Mouse (Mus musculus) neural tube, embryonic 13.5 days (tissue): Measurements from ENCODE around the gene Prickle2. TPM values are rescaled to one million over a fixed set of nuclear protein-coding genes. Genes with fewer than 3 reads are reported as not detected.

Experiments
- ATAC-seq: fragments of 200-750 bp; cut with Nextera tagmentation; 2 replicates; pipeline ENCODE4 v1.8.0; 2017; ENCODE audit warnings: low read depth, mild to moderate bottlenecking, moderate TSS enrichment, moderate library complexity
- H3K27ac ChIP-seq: fragments of 300-500 bp; sonication (generic); replicated peaks from 2 replicates; pipeline ENCODE4 v1.5.1; 2015; ENCODE audit warnings: moderate library complexity, mild to moderate bottlenecking, inconsistent platforms
- H3K27me3 ChIP-seq: fragments of 300-500 bp; sonication (generic); 2 replicates; pipeline ENCODE4 v1.6.1; 2015; ENCODE audit warnings: mild to moderate bottlenecking, inconsistent platforms
- H3K36me3 ChIP-seq: fragments of 300-500 bp; sonication (generic); 2 replicates; pipeline ENCODE4 v1.6.1; 2015; ENCODE audit warnings: mild to moderate bottlenecking, inconsistent platforms
- H3K4me1 ChIP-seq: fragments of 300-500 bp; sonication (generic); replicated peaks from 2 replicates; pipeline ENCODE4 v1.6.1; 2015; ENCODE audit warnings: inconsistent platforms
- H3K4me2 ChIP-seq: fragments of 300-500 bp; sonication (generic); 2 replicates; pipeline ENCODE4 v1.6.1; 2015; ENCODE audit warnings: inconsistent platforms, mild to moderate bottlenecking, moderate library complexity
- H3K4me3 ChIP-seq: fragments of 300-500 bp; sonication (generic); 2 replicates; pipeline ENCODE4 v1.5.1; 2015; ENCODE audit warnings: mild to moderate bottlenecking, inconsistent platforms
- H3K9ac ChIP-seq: fragments of 300-500 bp; sonication (generic); 2 replicates; pipeline ENCODE4 v1.6.1; 2015; ENCODE audit warnings: moderate library complexity, mild to moderate bottlenecking, inconsistent platforms
- H3K9me3 ChIP-seq: fragments of 300-500 bp; sonication (generic); 2 replicates; pipeline ENCODE4 v1.6.1; 2016; ENCODE audit warnings: inconsistent platforms
- whole genome bisulfite sequencing: fragments of 180-500 bp; shearing (Covaris S2); methylation state at CpG from one replicate; pipeline ENCODE4 v1.1.7; 2015; 5-methylcytosine and 5-hydroxymethylcytosine counted together
- polyA plus RNA-seq: library from polyadenylated mRNA; unstranded; fragments of >200 nt; fragmentation: Nextera tagmentation; extraction: Ambion mirVana; gene quantifications from 2 replicates; pipeline ENCODE4 v1.2.1, GENCODE M21; 2015

Prickle2 gene
- polyA plus RNA-seq, 1 experiment from 2014 or later, result 12.3 TPM

DNA sequence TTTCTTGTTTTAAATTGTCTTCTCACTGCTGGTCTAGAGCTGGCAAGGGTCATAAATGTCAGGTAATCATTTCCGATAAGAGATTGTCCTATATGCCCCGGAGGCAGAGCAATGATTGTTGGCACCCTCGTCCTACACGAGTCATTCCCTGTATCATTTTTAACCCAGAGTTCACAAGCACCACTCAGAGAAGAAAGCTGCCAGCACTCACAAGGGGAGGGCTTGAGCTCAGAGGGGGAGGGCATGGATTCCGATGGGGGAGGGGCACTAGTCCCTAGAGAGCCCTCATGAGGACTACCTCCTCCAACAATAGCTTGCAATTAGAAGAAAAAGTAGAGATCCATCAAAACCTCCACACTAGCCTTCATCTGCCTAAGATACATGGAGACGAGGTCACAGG lies 81.6 kb downstream of the Prickle2 start:
- H3K9me3 ChIP-seq, result no peaks in the 10 kb centered on the region
- no peak overlapping the region for H3K27ac ChIP-seq
- no peak overlapping the region for H3K4me3 ChIP-seq
- no peak overlapping the region for H3K4me2 ChIP-seq
- H3K4me1 ChIP-seq, result peaks cover 22% of the 10 kb centered on the region
- H3K36me3 ChIP-seq, result peaks cover 1% of the 10 kb centered on the region; the same call in 1 of the 2 replicates
- 58% methylated on average over 6 of the region's 6 CpGs for WGBS
- no peak for ATAC-seq
- no peaks in the 10 kb centered on the region for H3K27me3 ChIP-seq
- H3K9ac ChIP-seq, result no peak overlapping the region

DNA sequence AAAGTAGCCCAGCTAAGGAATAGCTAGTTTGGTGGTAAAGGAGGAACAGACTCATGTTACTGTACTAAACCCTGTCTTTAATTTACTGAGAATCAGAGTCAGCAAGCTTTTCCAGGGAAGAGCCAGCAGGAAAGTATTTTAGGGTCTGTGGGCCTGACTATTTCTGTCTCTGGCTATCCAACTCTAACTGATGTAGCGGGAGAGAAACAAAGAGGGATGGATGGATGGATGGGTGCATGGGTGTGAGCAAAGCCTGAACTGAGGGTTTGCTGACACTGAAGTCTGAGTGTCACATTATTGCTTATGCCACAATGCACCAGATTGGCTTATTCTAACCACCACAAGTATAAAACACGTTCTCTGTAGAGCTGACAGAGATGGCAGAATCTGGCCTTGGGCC lies 88.8 kb downstream of the Prickle2 start:
- Histone ChIP-seq H3K9ac (no peak overlapping the region), H3K4me1 (no peaks in the 10 kb centered on the region), H3K36me3 (peaks cover 6% of the 10 kb centered on the region; the same call in 1 of the 2 replicates), H3K9me3 (0 out of 2 replicates have a peak, but pooled peaks cover 4% of the 10 kb centered on the region), H3K4me3 (no peak overlapping the region), H3K27ac (no peak overlapping the region), H3K27me3 (no peaks in the 10 kb centered on the region), H3K4me2 (no peak overlapping the region)
- 73% methylated on average over 2 of the region's 2 CpGs for WGBS
- ATAC-seq, result no peak

DNA sequence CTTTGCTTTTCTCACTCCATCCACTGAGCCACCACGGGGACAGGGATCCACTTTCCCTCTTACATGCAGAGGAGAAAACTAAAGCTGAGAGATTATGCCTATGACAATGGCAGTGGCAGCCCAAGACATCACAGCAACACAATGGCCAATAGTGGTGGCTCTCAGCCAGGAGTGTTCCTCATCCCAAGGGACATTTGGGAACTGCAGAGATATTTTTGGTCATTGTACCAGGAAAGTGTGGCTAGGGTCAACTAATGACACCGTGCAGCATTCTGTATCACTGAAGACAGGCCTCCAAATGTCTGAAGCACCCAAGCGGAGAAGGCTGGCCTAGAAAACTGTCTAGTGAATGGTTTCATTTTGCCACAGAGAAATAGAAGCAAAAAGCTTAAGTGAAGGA lies 91.2 kb downstream of the Prickle2 start:
- Histone ChIP-seq H3K4me1 (0 out of 2 replicates have a peak, but pooled peaks cover 2% of the 10 kb centered on the region), H3K9ac (no peak overlapping the region), H3K27me3 (no peaks in the 10 kb centered on the region), H3K4me3 (no peak overlapping the region), H3K27ac (no peak overlapping the region), H3K4me2 (no peak overlapping the region), H3K36me3 (peaks cover 6% of the 10 kb centered on the region; the same call in 1 of the 2 replicates), H3K9me3 (0 out of 2 replicates have a peak, but pooled peaks cover 4% of the 10 kb centered on the region)
- 90% methylated on average over 3 of the region's 3 CpGs for WGBS
- no peak for ATAC-seq

DNA sequence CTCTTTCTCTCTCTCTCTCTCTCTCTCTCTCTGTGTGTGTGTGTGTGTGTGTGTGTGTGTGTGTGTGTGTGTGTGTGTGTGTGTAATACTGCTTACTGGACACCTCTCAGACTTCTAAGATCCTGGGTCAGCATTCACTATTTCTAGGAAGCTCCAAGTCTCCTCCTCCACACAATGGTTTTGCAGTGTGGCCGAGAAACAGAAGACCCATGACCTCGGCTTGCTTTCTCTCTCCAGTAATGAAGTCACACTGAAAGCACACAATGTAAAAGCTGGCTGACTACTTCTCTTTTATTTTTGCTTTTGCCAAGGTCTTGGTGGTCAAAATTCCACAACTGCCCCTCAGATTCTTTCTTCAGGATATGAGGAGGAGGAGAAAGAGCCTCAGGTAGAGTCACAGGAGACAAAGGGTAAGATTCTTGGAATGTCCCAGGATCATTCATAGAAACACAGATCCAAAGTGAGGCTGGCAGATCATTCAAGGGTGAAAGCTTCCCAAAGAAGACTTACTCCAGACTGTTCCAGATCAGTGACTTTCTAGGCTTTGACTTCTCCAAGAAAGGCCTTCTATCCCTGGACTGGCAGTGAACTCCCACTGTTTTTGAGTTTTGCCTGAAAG lies 93.7 kb downstream of the Prickle2 start:
- H3K36me3 ChIP-seq, result no peaks in the 10 kb centered on the region
- no peak overlapping the region for H3K4me2 ChIP-seq
- no peak overlapping the region for H3K27ac ChIP-seq
- 0 out of 2 replicates have a peak, but pooled peaks cover 3% of the 10 kb centered on the region for H3K4me1 ChIP-seq
- H3K27me3 ChIP-seq, result no peaks in the 10 kb centered on the region
- H3K9me3 ChIP-seq, result no peaks in the 10 kb centered on the region
- WGBS, result 70% methylated on average over 2 of the region's 2 CpGs
- no peak overlapping the region for H3K9ac ChIP-seq
- no peak overlapping the region for H3K4me3 ChIP-seq
- no peak for ATAC-seq

DNA sequence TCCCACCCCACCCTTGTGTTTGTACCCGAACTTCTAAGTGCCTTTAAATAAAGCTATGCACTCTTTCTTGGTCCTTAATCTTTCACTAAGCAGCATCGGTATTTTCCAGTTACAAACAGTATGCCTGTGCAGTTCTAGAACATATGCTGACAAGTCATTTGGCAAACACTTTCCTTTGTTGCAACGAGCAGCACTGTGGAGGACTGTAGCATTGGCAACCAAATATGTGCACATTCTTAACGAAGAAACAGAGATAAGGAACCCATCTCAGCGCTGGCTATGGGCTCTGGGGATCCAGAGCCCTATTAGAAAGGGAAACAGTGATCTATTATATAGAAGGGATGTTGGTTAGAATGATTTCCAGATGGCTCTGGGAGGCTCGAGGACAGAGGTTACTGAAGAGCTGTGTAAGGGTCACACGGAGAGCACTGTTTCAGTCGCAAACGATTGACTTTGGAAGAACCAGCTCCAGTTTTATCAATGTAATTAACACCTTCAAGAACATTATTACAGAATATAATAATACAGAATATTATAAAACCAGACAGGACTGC lies 96.2 kb downstream of the Prickle2 start:
- no peak overlapping the region for H3K9ac ChIP-seq
- H3K4me2 ChIP-seq, result no peak overlapping the region
- WGBS, result 73% methylated on average over 9 of the region's 9 CpGs
- H3K4me1 ChIP-seq, result 0 out of 2 replicates have a peak, but pooled peaks cover 3% of the 10 kb centered on the region
- H3K27me3 ChIP-seq, result no peaks in the 10 kb centered on the region
- H3K27ac ChIP-seq, result no peak overlapping the region
- no peaks in the 10 kb centered on the region for H3K9me3 ChIP-seq
- ATAC-seq, result no peak
- H3K4me3 ChIP-seq, result no peak overlapping the region
- H3K36me3 ChIP-seq, result no peaks in the 10 kb centered on the region

- no peak overlapping the region for H3K27ac ChIP-seq
- no peak overlapping the region for H3K4me3 ChIP-seq
- no peaks in the 10 kb centered on the region for H3K27me3 ChIP-seq
- no peak overlapping the region for H3K9ac ChIP-seq
- no peaks in the 10 kb centered on the region for H3K36me3 ChIP-seq
- ATAC-seq, result no peak
- no peaks in the 10 kb centered on the region for H3K9me3 ChIP-seq
- H3K4me1 ChIP-seq, result 0 out of 2 replicates have a peak, but pooled peaks cover 3% of the 10 kb centered on the region
- WGBS, result 87% methylated on average over 3 of the region's 3 CpGs
- no peak overlapping the region for H3K4me2 ChIP-seq
Measured at GRCm38 (mm10) chr6:92609078-92609477, 96.9 kb downstream of the Prickle2 start.

- WGBS, result 39% methylated on average over 2 of the region's 2 CpGs
- ATAC-seq, result no peak
- Histone ChIP-seq H3K27me3 (no peaks in the 10 kb centered on the region), H3K36me3 (no peaks in the 10 kb centered on the region), H3K4me1 (0 out of 2 replicates have a peak, but pooled peaks cover 3% of the 10 kb centered on the region), H3K4me3 (no peak overlapping the region), H3K27ac (no peak overlapping the region), H3K4me2 (no peak overlapping the region), H3K9ac (no peak overlapping the region), H3K9me3 (no peaks in the 10 kb centered on the region)
Measured at GRCm38 (mm10) chr6:92605156-92605555, 100.8 kb downstream of the Prickle2 start.

- Histone ChIP-seq H3K9me3 (no peaks in the 10 kb centered on the region), H3K27ac (no peak overlapping the region), H3K4me2 (no peak overlapping the region), H3K4me3 (no peak overlapping the region), H3K4me1 (0 out of 2 replicates have a peak, but pooled peaks cover 3% of the 10 kb centered on the region), H3K9ac (no peak overlapping the region), H3K27me3 (no peaks in the 10 kb centered on the region), H3K36me3 (no peaks in the 10 kb centered on the region)
- ATAC-seq, result no peak
- 81% methylated on average over 3 of the region's 3 CpGs for WGBS
Measured at GRCm38 (mm10) chr6:92596340-92596739, 109.6 kb downstream of the Prickle2 start.

- H3K4me2 ChIP-seq, result no peak overlapping the region
- no peaks in the 10 kb centered on the region for H3K4me1 ChIP-seq
- no peak for ATAC-seq
- no peak overlapping the region for H3K9ac ChIP-seq
- H3K4me3 ChIP-seq, result no peak overlapping the region
- no peaks in the 10 kb centered on the region for H3K9me3 ChIP-seq
- H3K36me3 ChIP-seq, result no peaks in the 10 kb centered on the region
- WGBS, result 73% methylated on average over 5 of the region's 5 CpGs
- H3K27me3 ChIP-seq, result no peaks in the 10 kb centered on the region
- no peak overlapping the region for H3K27ac ChIP-seq
Measured at GRCm38 (mm10) chr6:92589381-92590065, 116.4 kb downstream of the Prickle2 start.

DNA sequence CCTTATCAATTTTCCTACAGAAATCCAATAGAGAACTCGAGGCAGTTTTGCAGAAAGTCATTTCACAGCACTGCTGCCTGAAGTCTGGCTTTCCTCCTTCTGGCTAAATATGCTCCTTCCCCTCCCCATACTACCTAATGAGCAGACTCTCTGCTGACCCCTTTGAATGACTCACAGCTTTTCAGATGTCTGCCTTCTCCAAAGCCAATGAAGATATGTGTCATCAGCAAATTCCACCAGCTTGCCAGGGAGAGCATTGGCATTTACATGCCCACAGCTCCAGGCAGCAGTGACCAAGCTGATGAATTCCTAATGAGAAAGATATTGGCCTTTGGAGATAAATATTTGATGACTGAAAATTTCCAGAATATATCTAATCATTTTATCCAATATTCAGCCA lies 121.9 kb downstream of the Prickle2 start:
- Histone ChIP-seq H3K4me2 (no peak overlapping the region), H3K36me3 (no peaks in the 10 kb centered on the region), H3K27me3 (no peaks in the 10 kb centered on the region), H3K9ac (no peak overlapping the region), H3K27ac (no peak overlapping the region), H3K9me3 (no peaks in the 10 kb centered on the region), H3K4me1 (no peaks in the 10 kb centered on the region), H3K4me3 (no peak overlapping the region)
- 63% methylated on average over 1 of the region's 1 CpGs for WGBS
- ATAC-seq, result no peak

DNA sequence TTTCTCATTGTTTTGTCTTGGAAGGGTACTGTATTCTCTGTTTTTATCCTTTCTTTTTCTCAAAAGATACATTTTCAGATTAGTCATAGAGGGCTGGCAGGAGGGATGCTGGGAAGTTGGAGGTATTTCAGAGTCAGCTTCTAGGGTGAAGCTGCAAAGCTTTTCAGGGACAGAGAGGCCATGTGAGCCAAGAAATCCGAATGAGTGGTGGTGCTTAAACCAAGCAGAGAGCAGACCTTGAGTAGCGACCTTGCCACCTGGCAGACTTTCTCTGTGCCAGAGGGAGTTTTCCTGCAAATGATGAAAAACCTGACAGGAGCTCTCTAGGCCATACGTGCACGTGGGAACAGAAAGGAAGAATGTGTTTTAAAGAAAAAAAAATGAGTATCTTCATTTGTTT lies 130.7 kb downstream of the Prickle2 start:
- H3K4me3 ChIP-seq, result no peak overlapping the region
- no peaks in the 10 kb centered on the region for H3K27me3 ChIP-seq
- peaks cover 14% of the 10 kb centered on the region for H3K4me1 ChIP-seq
- no peak overlapping the region for H3K9ac ChIP-seq
- no peak for ATAC-seq
- no peaks in the 10 kb centered on the region for H3K36me3 ChIP-seq
- H3K27ac ChIP-seq, result 0 out of 2 replicates have a peak overlapping the region, but pooled peaks have one; percentile 42
- no peak overlapping the region for H3K4me2 ChIP-seq
- 71% methylated on average over 4 of the region's 4 CpGs for WGBS
- H3K9me3 ChIP-seq, result no peaks in the 10 kb centered on the region

DNA sequence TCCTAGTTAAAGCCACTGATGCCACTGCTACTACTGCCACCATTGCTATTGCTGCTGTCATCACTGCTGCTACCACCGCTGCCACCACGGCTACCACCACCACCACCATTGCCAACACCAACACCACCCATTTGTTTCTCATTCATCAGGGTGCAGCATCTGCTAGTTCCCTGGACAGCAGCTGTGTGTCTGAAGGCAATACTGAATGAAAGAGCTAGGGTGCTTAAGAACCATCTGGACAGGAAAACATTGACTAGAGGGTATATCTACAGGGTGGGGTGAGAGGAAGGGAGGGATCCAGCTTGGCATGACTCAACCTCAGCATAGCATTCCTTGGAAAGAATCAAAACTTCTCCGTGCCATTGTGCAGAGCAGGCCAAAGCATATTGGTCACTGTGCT lies 133.8 kb downstream of the Prickle2 start:
- no peaks in the 10 kb centered on the region for H3K27me3 ChIP-seq
- no peaks in the 10 kb centered on the region for H3K36me3 ChIP-seq
- H3K27ac ChIP-seq, result no peak overlapping the region
- WGBS, result 78% methylated on average over 3 of the region's 3 CpGs
- no peaks in the 10 kb centered on the region for H3K9me3 ChIP-seq
- ATAC-seq, result no peak
- no peak overlapping the region for H3K4me2 ChIP-seq
- peaks cover 26% of the 10 kb centered on the region for H3K4me1 ChIP-seq
- no peak overlapping the region for H3K9ac ChIP-seq
- H3K4me3 ChIP-seq, result no peak overlapping the region
